Mouse (Mus musculus) CH12.LX (cell line): ENCODE results near the gene Stard13. TPM values are rescaled to one million over a fixed set of nuclear protein-coding genes. Genes with fewer than 3 reads are reported as not detected.

Experiments used
- DNase-seq: peaks from one replicate; pipeline ENCODE4 v3.0.0-alpha.2; 2013; ENCODE audit errors: extremely low read depth
- H3K27ac ChIP-seq: 2 replicates; pipeline ENCODE4 v1.5.1; 2012; ENCODE audit warnings: low read depth, mild to moderate bottlenecking, control low read depth, moderate library complexity; ENCODE audit not compliant: insufficient read depth
- H3K27me3 ChIP-seq: replicated peaks from 2 replicates; pipeline ENCODE3; 2012; ENCODE audit warnings: inconsistent platforms
- H3K36me3 ChIP-seq, 2 experiments: replicated peaks in 1 of 2; 2 replicates each; pipeline versions ENCODE3 to v1.6.1; 2012; ENCODE audit warnings: inconsistent platforms in 1 of 2, low read length in 1 of 2, mild to moderate bottlenecking in 1 of 2, mixed read lengths in 1 of 2, moderate library complexity in 1 of 2; ENCODE audit not compliant: control insufficient read depth in 1 of 2, insufficient read depth in 1 of 2
- H3K4me1 ChIP-seq, 2 experiments: 2 replicates each; pipeline ENCODE4 v1.6.1; 2012; ENCODE audit warnings: inconsistent platforms in 1 of 2, moderate library complexity in 1 of 2; ENCODE audit not compliant: insufficient read depth in 2 of 2, control insufficient read depth in 1 of 2
- H3K4me2 ChIP-seq: 2 replicates; pipeline ENCODE4 v1.6.1; 2012; ENCODE audit warnings: low read depth, mild to moderate bottlenecking, control low read depth; ENCODE audit not compliant: poor library complexity, insufficient read depth, severe bottlenecking
- H3K4me3 ChIP-seq, 3 experiments: fragments of 150-350 bp in 1 of 3; sonication (generic) in 1 of 3; replicated peaks in 1 of 3; 2 replicates each; pipeline versions ENCODE3 to v1.5.1; 2011 to 2012; ENCODE audit warnings: low read depth in 2 of 3, low read length in 2 of 3, mild to moderate bottlenecking in 2 of 3, moderate library complexity in 2 of 3, control low read depth in 1 of 3, improper control_type of control experiment in 1 of 3, inconsistent platforms in 1 of 3, mixed read lengths in 1 of 3; ENCODE audit not compliant: poor library complexity in 1 of 3
- H3K79me2 ChIP-seq: replicated peaks from 2 replicates; pipeline ENCODE4 v1.6.1; 2012; ENCODE audit warnings: mild to moderate bottlenecking, moderate library complexity; ENCODE audit not compliant: control insufficient read depth, poor library complexity, insufficient read depth, severe bottlenecking; ENCODE audit errors: extremely low read depth
- H3K9ac ChIP-seq: 2 replicates; pipeline ENCODE4 v1.6.1; 2012; ENCODE audit warnings: low read depth, mild to moderate bottlenecking, control low read depth, moderate library complexity; ENCODE audit not compliant: insufficient read depth
- H3K9me3 ChIP-seq: replicated peaks from 2 replicates; pipeline ENCODE3; 2012; ENCODE audit warnings: low read length, inconsistent platforms, mixed read lengths
- CTCF ChIP-seq, 2 experiments: IDR thresholded peaks in 1 of 2; conservative IDR thresholded peaks in 1 of 2; 2 replicates each; pipeline ENCODE4 v1.5.1; 2011 to 2012; ENCODE audit warnings: low read depth in 2 of 2, low read length in 2 of 2, improper control_type of control experiment in 1 of 2, inconsistent platforms in 1 of 2, mild to moderate bottlenecking in 1 of 2, moderate library complexity in 1 of 2
- E2F4 ChIP-seq: IDR thresholded peaks from 2 replicates; pipeline ENCODE4 v1.6.1; 2011; ENCODE audit warnings: low read depth, low read length, improper control_type of control experiment; ENCODE audit not compliant: insufficient replicate concordance
- ETS1 ChIP-seq: conservative IDR thresholded peaks from 2 replicates; pipeline ENCODE4 v1.6.1; 2012; ENCODE audit warnings: low read depth, mild to moderate bottlenecking, inconsistent platforms, low read length, improper control_type of control experiment, moderate library complexity
- JUND ChIP-seq: conservative IDR thresholded peaks from 2 replicates; pipeline ENCODE4 v1.6.1; 2011; ENCODE audit warnings: low read depth, low read length, improper control_type of control experiment
- MAFK ChIP-seq: IDR thresholded peaks from 2 replicates; pipeline ENCODE4 v1.6.1; 2011; ENCODE audit warnings: low read length, improper control_type of control experiment; ENCODE audit not compliant: insufficient replicate concordance
- MAZ ChIP-seq: IDR thresholded peaks from 2 replicates; pipeline ENCODE4 v1.6.1; 2012; ENCODE audit warnings: low read depth, mild to moderate bottlenecking, inconsistent platforms, low read length, improper control_type of control experiment, moderate library complexity
- MYC ChIP-seq: IDR thresholded peaks from 2 replicates; pipeline ENCODE4 v1.6.1; 2011; ENCODE audit warnings: low read depth, mild to moderate bottlenecking, improper control_type of control experiment, low read length
- NELFE ChIP-seq: IDR thresholded peaks from 2 replicates; pipeline ENCODE4 v1.6.1; 2011; ENCODE audit warnings: low read depth, low read length, improper control_type of control experiment
- PAX5 ChIP-seq: IDR thresholded peaks from 2 replicates; pipeline ENCODE4 v1.6.1; 2012; ENCODE audit warnings: low read length, inconsistent platforms, mixed read lengths
- SIN3A ChIP-seq: IDR thresholded peaks from 2 replicates; pipeline ENCODE4 v1.6.1; 2012; ENCODE audit warnings: low read length, improper control_type of control experiment, inconsistent platforms
- SMC3 ChIP-seq: IDR thresholded peaks from 2 replicates; pipeline ENCODE4 v1.6.1; 2011; ENCODE audit warnings: low read depth, low read length, improper control_type of control experiment
- TBP ChIP-seq: conservative IDR thresholded peaks from 2 replicates; pipeline ENCODE4 v1.6.1; 2011; ENCODE audit warnings: low read depth, low read length, improper control_type of control experiment
- TCF12 ChIP-seq: IDR thresholded peaks from 2 replicates; pipeline ENCODE4 v1.6.1; 2014; ENCODE audit warnings: low read depth, mild to moderate bottlenecking, inconsistent platforms, low read length, improper control_type of control experiment
- UBTF ChIP-seq: IDR thresholded peaks from 2 replicates; pipeline ENCODE4 v1.6.1; 2012; ENCODE audit warnings: low read depth, mild to moderate bottlenecking, inconsistent platforms, low read length, improper control_type of control experiment, moderate library complexity
- USF1 ChIP-seq: IDR thresholded peaks from 2 replicates; pipeline ENCODE4 v1.6.1; 2014; ENCODE audit warnings: low read depth, mild to moderate bottlenecking, inconsistent platforms, low read length, improper control_type of control experiment
- USF2 ChIP-seq: conservative IDR thresholded peaks from 2 replicates; pipeline ENCODE4 v1.6.1; 2011; ENCODE audit warnings: low read depth, low read length, improper control_type of control experiment
- ZKSCAN1 ChIP-seq: IDR thresholded peaks from 2 replicates; pipeline ENCODE4 v1.6.1; 2012; ENCODE audit warnings: low read depth, inconsistent platforms, low read length, improper control_type of control experiment, borderline replicate concordance
- ZMIZ1 ChIP-seq: IDR thresholded peaks from 2 replicates; pipeline ENCODE4 v1.6.1; 2012; ENCODE audit warnings: low read depth, mild to moderate bottlenecking, inconsistent platforms, low read length, improper control_type of control experiment
- dilution Hi-C: fragments of 300-500 bp; cut with MboI; formaldehyde crosslinking; loops from 2 replicates; pipeline ENCODE4 v1.14.3; 2020; ENCODE audit warnings: low sequenced_read_pairs; ENCODE audit not compliant: extremely low pct_unique_long_range_greater_than_20kb, extremely low pct_ligation_motif_present
- in situ Hi-C: fragments of 300-500 bp; cut with MboI; formaldehyde crosslinking; loops from 3 replicates; pipeline ENCODE4 v1.14.3; 2019; ENCODE audit warnings: low sequenced_read_pairs, low pct_ligation_motif_present, low pct_unique_long_range_greater_than_20kb, mixed read lengths
- polyA plus RNA-seq: library from polyadenylated mRNA; unstranded; fragments of >175 nt; gene quantifications from 2 replicates; pipeline ENCODE4 v1.2.1, GENCODE M21; 2012; ENCODE audit warnings: low read depth; ENCODE audit not compliant: insufficient read length
- total RNA-seq, 2 experiments: library from RNA; depleted of rRNA; stranded (reverse); fragments of 300-350 nt in 1 of 2; fragments of >200 nt in 1 of 2; gene quantifications; 2 replicates each; pipeline ENCODE4 v1.2.3; 2012 to 2014

Gene Stard13
- total and polyA plus RNA-seq, 3 experiments, result 33.5 to 154 (median 73.6) TPM

DNA sequence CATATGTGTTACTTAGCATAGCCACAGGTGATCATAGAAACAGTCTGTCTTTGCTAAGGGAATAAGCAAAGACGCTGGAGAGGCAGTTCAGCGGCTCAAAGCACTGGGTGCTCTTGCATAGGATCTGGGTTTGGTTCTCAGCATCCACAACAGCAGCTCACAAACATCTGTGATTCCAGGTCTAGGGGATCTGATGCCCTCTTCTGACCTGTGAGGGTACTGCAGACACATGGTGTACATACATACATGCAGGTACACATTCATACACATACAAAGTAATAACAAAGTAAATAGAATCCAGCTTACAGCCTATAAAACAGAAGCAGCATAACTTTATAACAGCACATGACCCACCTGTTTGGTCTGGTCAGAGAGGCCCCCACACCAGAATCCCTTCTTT, 171.7 kb downstream of the Stard13 start:
- TF ChIP-seq USF2 (no peak), CTCF (conservative IDR thresholded peaks at IDR 0.05 in 1 of 2, IDR thresholded peaks at IDR 0.05 in 1 of 2; ENCODE audit: low read depth in 2 of 2, low read length in 2 of 2) (0 out of 4 replicates have a peak, but pooled peaks of 1 of the 2 experiments have one; percentile 13)
- Histone ChIP-seq H3K27me3 (no peaks in the 10 kb centered on the region), H3K4me1 (no peaks in the 10 kb centered on the region), H3K9me3 (peaks cover 21% of the 10 kb centered on the region), H3K9ac (no peak overlapping the region), H3K36me3 (peaks cover 73 to 92% of the 10 kb centered on the region in 2 experiments), H3K27ac (no peak overlapping the region), H3K4me2 (no peak overlapping the region), H3K79me2 (peaks cover 13% of the 10 kb centered on the region; the same call in 1 of the 2 replicates), H3K4me3 (no peak overlapping the region)
- dilution Hi-C loops (no loop called here), in situ Hi-C loops (no loop called here)
- no peak for DNase-seq

DNA sequence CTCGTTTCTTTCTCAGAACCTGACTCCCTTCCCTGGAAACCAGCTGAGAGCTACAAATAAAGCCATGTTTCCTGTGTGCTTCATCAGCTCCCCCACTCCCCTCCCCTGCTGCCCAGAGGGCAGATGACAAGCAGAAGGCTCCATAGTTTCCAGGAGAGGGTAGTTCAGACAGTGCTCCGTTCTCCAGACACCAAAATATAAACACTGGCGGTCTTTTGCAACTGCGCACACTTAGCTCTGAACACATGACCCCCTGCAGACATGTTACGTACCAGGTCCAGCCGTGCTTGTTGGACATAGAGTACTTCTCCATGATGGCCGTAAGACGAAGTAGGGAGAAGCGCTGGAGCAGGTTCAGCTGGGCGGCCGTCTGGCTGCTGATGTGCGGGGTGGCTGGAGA, 173.2 kb downstream of the Stard13 start:
- no peaks in the 10 kb centered on the region for H3K27me3 ChIP-seq
- dilution Hi-C loops, result no loop called here
- no peaks in the 10 kb centered on the region for H3K4me1 ChIP-seq
- H3K9me3 ChIP-seq, result peaks cover 21% of the 10 kb centered on the region
- no peak overlapping the region for H3K4me2 ChIP-seq
- H3K4me3 ChIP-seq, result no peak overlapping the region
- DNase-seq, result no peak
- H3K9ac ChIP-seq, result no peak overlapping the region
- peaks cover 3% of the 10 kb centered on the region; the same call in 1 of the 2 replicates for H3K79me2 ChIP-seq
- TF ChIP-seq MAFK, result no peak
- TF ChIP-seq MAZ, result no peak
- no peak for TF ChIP-seq ETS1
- no peak for TF ChIP-seq ZMIZ1
- no peak for TF ChIP-seq TCF12
- TF ChIP-seq E2F4, result no peak
- TF ChIP-seq SIN3A, result no peak
- no peak for TF ChIP-seq TBP
- TF ChIP-seq MYC, result no peak
- TF ChIP-seq USF1, result no peak
- TF ChIP-seq JUND, result no peak
- no peak for TF ChIP-seq PAX5
- no peak for TF ChIP-seq UBTF
- no peak for TF ChIP-seq NELFE
- TF ChIP-seq SMC3, result no peak
- TF ChIP-seq ZKSCAN1, result no peak
- TF ChIP-seq, all 38 proteins: peak for 0
- peaks cover 86 to 94% of the 10 kb centered on the region in 2 experiments for H3K36me3 ChIP-seq
- H3K27ac ChIP-seq, result no peak overlapping the region
- in situ Hi-C loops, result no loop called here
